Mouse (Mus musculus) layer of hippocampus, adult 18-20 months (tissue): ENCODE results near the gene Gm3755. TPM values are rescaled to one million over a fixed set of nuclear protein-coding genes. Genes with fewer than 3 reads are reported as not detected.
"Not testable (repeated sequence)": the region's sequence is repeated elsewhere in the genome, so short reads cannot be mapped to it uniquely, and the experiment has no call there.

Source experiments
- DNase-seq, 2 experiments: peaks; one replicate each; pipeline ENCODE4 v3.0.0; 2022; ENCODE audit warnings: low spot score in 2 of 2
- long read RNA-seq: library from polyadenylated mRNA; stranded (forward); transcript quantifications from one replicate; pipeline ENCODE4 v2.0.0, GENCODE M21; 2021
- total RNA-seq, 2 experiments: library from RNA; stranded (reverse); gene quantifications; 2 replicates each; pipeline ENCODE4 v1.2.3; 2021

Gene Gm3755
- total RNA-seq, result under 1 TPM in 1 of 2 experiments, not detected in 1; 0.23 TPM
- long read RNA-seq, result 0 reads

- not testable (repeated sequence) for DNase-seq
Observed at GRCm38 (mm10) chr14:7450817-7451216, at the start of gene Gm3755. Gene Gm3755, minus strand, starts transcription at chr14:7450917.

- not testable (repeated sequence) for DNase-seq
Observed at GRCm38 (mm10) chr14:7488731-7489130, 38.0 kb upstream of the Gm3755 start.

- DNase-seq, result not testable (repeated sequence)
Observed at GRCm38 (mm10) chr14:7483662-7484061, 32.9 kb upstream of the Gm3755 start, which contains the start of gene Gm3752. Gene Gm3752, minus strand, starts transcription at chr14:7483762.

GRCm38 (mm10) chr14:7422496-7422895 is 28.2 kb downstream of the Gm3755 start:
- DNase-seq, result not testable (repeated sequence)

Other genes with a start within 250 kb of the Gm3755 start
- gene Gm3727, start 186.2 kb downstream of the Gm3755 start, total RNA-seq, result not detected
- gene Gm3739, start 135.9 kb downstream of the Gm3755 start, total RNA-seq, result under 1 TPM; 0.40 to 0.41 TPM
- gene Gm5797, start 118.5 kb downstream of the Gm3755 start, total RNA-seq, result not detected
- gene Gm8374, start 85.8 kb downstream of the Gm3755 start, total RNA-seq, result not detected
- not detected for gene Gm3752, start 32.8 kb upstream of the Gm3755 start, total RNA-seq
- 1 to 10 TPM; 7.1 to 8.7 TPM for gene Gm3558, start 117.6 kb upstream of the Gm3755 start, total RNA-seq
- gene Gm10338, start 144.7 kb upstream of the Gm3755 start, total RNA-seq, result not detected
- gene Gm10128, start 193.1 kb upstream of the Gm3755 start, total RNA-seq, result not detected